Mouse (Mus musculus) embryonic fibroblast, embryonic 13.5 days (primary cell): ENCODE measurements around the gene Olfr641.

Experiments
- CTCF ChIP-seq: IDR thresholded peaks from 2 replicates; pipeline ENCODE4 v1.5.1; 2011; ENCODE audit warnings: mild to moderate bottlenecking, control low read depth, low read length, moderate library complexity, borderline replicate concordance; ENCODE audit not compliant: insufficient read depth
- POLR2A ChIP-seq: IDR thresholded peaks from 2 replicates; pipeline ENCODE4 v1.6.1; 2011; ENCODE audit warnings: low read depth, mild to moderate bottlenecking, control low read depth, low read length, moderate library complexity

DNA sequence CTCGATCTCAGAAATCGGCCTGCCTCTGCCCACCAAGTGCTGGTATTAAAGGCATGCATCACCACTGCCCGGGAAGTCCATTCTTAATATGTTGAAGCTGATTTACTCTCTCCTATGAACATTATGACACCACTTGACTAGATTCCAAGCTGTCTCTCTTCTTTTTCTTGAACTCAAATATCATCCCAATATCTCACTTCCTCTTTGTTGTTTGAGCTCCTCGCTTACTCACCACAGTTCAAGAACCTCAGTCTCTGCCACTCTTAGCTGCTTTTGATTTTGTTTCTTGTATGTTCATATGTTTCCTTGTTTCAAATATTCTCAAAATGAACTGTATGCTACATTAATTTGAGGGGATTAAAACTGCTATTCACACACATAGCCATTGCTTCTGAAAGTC, 15.5 kb downstream of the Olfr641 start:
- TF ChIP-seq CTCF (no peak), POLR2A (no peak)
